In the genomic region with DNA sequence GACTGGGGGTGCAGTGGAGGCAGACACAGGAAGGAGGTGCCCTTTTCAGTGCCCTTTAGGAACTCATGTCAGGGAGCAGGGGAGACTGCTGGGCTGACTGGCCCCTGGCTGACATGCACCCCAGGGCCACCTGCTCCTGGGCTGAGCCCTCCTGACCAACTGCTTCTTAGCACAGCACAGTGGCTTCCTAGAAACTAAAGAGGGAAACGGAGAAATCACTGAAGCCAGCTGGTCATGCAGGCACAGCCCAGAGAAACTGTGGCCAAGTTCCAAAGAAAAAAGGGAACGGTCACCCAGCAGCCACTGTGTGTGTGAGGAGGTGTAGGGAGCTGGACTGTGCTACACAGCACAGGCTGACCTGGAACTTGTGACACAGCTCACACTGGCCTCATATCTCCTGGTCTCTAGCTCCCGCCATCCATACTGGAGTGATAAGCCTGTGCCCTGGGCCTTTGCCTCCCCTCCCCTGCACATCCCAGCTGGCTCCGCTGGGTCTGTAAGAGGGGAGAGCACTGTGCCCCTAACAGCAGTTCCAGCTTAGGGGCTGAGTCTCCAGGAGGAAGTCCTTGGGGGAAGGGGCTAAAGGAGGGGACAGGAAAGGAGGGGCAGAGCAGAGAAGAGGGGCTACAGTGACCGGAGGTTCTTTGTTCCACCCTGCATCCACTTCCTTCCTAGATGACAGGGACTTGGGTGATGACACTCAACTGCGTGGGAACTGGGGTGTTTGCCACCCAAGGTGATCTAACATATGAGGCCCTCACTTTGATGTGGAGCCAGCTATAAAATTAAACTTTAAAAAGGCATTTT, we compare ENCODE assay signal across 7 mouse cellular contexts. TPM values are rescaled to one million over a fixed set of nuclear protein-coding genes. Genes with fewer than 3 reads are reported as not detected.
DNase-seq lines count a peak whose midpoint lies in the region; ATAC-seq lines count a peak whose summit lies in the region.

No protein-coding gene starts in this region.

- peak; percentile 53; the same call in 1 of the 2 replicates for ATAC-seq in midbrain, embryonic 13.5 days

- H3K4me2 ChIP-seq in midbrain, embryonic 13.5 days (replicated peaks), result no peak overlapping the region

- peaks cover 37% of the 10 kb centered on the region for H3K36me3 ChIP-seq in midbrain, embryonic 13.5 days

- H3K9ac ChIP-seq in midbrain, embryonic 13.5 days (replicated peaks), result no peak overlapping the region

- WGBS in midbrain, embryonic 13.5 days, result 78% methylated on average over 6 of the region's 6 CpGs

- peaks cover 13% of the 10 kb centered on the region for H3K4me1 ChIP-seq in midbrain, embryonic 13.5 days (replicated peaks)

- peak overlapping the region; percentile 53 for H3K27ac ChIP-seq in midbrain, embryonic 13.5 days

- no peaks in the 10 kb centered on the region for H3K9me3 ChIP-seq in midbrain, embryonic 13.5 days

- no peak overlapping the region for H3K4me3 ChIP-seq in midbrain, embryonic 13.5 days (replicated peaks)

- H3K27me3 ChIP-seq in midbrain, embryonic 13.5 days, result no peaks in the 10 kb centered on the region

- peak; percentile 13 for DNase-seq in ovary, postnatal 36 days (ENCODE audit: low spot score)
- no peak for DNase-seq in ovary, postnatal 10 days (ENCODE audit: low spot score)
- peak; percentile 60 to 68 for DNase-seq in cerebellum, postnatal 25 days
- DNase-seq in gastrocnemius, postnatal 25 days, result peak; percentile 16
- peak; percentile 14 for DNase-seq in kidney, adult 9 months
- no peak for DNase-seq in embryo, embryonic 10.5 days (ENCODE audit: low spot score)

RNA-seq across cellular contexts. Expression of gene B4galt5, which starts 48.9 kb away (rescaled TPM):
- 1 to 10 TPM; 9.8 to 10.0 TPM for total RNA-seq in gastrocnemius, postnatal 25 days (2021)
- polyA plus RNA-seq in midbrain, embryonic 13.5 days (2015; fragmentation: Nextera tagmentation; extraction: Ambion mirVana), result 10.6 and 11.2 TPM in 2 replicates

RNA-seq across cellular contexts. Expression of gene Ptgis, which starts 59.7 kb away (rescaled TPM):
- total RNA-seq in gastrocnemius, postnatal 25 days (2021), result 1 to 10 TPM; 4.2 to 5.5 TPM
- 4.0 and 4.5 TPM in 2 replicates for polyA plus RNA-seq in midbrain, embryonic 13.5 days (2015; fragmentation: Nextera tagmentation; extraction: Ambion mirVana)

Comparison
In these comparisons a context has a peak if more than half of its experiments do, and no peak if none do; other contexts are left out.
1. DNase-seq: peak in ovary, postnatal 36 days (single experiment), cerebellum, postnatal 25 days (2 of 2), gastrocnemius, postnatal 25 days (single experiment) and kidney, adult 9 months (single experiment); none in ovary, postnatal 10 days (single experiment) and embryo, embryonic 10.5 days (single experiment).